Mouse (Mus musculus) liver, adult 2 months (tissue): ENCODE data around the gene Ppp1r1c.

Experiments used
- CTCF ChIP-seq: fragments of 200-500 bp; IDR thresholded peaks from 2 replicates; pipeline ENCODE4 v1.5.1; 2011; ENCODE audit warnings: low read depth, low read length, control low read depth
- POLR2A ChIP-seq: fragments of 200-500 bp; IDR thresholded peaks from 2 replicates; pipeline ENCODE4 v1.6.1; 2011; ENCODE audit warnings: low read length, control low read depth; ENCODE audit not compliant: insufficient read depth; ENCODE audit errors: extremely low read depth

DNA sequence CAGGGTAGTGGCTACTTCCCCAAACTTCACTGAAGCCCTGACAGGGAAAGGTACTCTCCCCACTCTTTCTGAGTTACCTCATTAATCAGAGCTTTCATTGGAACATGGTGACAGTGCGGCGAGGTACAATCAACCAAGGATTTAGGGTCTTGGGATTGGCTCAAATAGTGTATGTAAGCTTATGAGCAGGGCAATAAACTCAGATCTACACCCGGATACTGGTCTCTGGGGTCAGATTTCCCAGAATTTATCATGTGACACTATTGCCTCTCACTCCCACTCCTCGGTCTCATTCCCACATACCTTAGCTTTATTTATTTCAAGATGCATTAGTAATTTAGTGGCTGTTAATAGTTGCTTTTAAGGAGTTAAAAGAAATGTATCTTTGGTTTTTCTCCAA lies 118.3 kb downstream of the Ppp1r1c start:
- TF ChIP-seq CTCF: no peak
- TF ChIP-seq POLR2A: no peak
